Mouse (Mus musculus) cerebellum, adult 2 months (tissue): ENCODE measurements around the gene Rinl.

Experiments
- CTCF ChIP-seq: fragments of 200-500 bp; IDR thresholded peaks from 2 replicates; pipeline ENCODE4 v1.5.1; 2011; ENCODE audit warnings: low read depth, mild to moderate bottlenecking, control low read depth, low read length, moderate library complexity, borderline replicate concordance; ENCODE audit not compliant: insufficient read depth
- POLR2A ChIP-seq: fragments of 200-500 bp; IDR thresholded peaks from 2 replicates; pipeline ENCODE4 v1.6.1; 2011; ENCODE audit warnings: low read length, control low read depth, borderline replicate concordance; ENCODE audit not compliant: insufficient read depth

DNA sequence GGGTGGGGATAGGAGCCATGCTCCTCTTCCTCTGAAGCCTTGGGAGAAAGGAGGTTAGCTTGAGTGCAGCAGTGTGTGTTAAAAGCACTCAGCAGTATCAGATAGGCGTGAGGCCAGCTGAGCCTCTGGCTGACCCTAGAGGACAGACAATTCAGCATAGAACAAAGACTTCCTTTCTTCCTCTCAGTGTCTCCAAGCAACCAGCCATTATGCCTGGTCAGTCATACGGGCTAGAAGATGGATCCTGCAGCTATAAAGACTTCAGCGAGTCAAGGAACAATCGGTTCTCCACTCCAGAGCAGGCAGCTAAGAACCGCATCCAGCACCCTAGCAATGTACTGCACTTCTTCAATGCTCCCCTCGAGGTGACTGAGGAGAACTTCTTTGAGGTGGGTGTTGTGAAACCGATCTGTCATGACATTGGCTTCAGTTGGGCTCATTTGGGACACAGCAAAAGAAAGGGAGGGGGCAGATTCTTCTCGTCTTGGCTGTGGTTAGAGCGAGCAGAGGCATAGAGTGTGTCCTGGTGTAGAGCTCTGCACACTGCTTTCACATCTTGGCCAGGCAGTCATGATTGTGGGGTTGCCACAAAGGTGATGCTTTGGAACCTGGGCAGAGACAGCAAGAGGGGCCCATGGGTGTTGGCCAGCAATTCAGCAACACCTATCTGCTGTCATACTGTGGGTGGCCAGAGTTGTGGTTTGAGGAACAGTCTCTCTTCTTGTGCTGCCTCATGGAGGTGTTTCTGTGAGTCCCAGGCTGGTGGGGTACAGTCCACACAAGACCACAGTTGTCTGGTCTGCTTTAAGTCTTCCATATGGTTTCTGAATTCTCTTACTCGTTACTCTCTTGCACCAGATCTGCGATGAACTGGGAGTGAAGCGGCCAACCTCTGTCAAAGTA is 31.8 kb downstream of the Rinl start:
- TF ChIP-seq POLR2A (no peak), CTCF (no peak)
